Mouse (Mus musculus): ENCODE measurements around the gene Ksr2.
"Not testable (repeated sequence)": the region's sequence is repeated elsewhere in the genome, so short reads cannot be mapped to it uniquely, and the experiment has no call there.

Gene Ksr2

DNA sequence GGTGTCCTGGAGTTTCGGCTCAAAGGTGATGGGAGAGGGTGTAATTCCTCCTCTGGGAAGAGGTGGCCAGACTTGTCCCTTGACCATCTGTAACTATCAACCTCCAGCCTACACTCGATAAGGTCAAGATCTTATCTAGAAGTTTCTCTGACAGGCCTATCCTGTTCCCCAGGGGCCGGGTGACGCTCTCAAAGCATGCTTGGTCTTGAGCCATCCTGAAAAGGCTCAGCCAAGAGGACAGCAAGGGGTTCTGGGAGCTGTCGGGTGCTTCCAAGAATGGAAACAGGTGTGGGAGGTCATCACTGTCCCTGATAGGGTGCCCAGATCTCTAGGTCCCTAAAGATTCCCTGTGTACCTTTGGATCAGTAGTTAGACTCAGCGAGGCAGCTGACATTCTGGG, 4.4 kb upstream of the Ksr2 start:
- DNase-seq, result no peak

DNA sequence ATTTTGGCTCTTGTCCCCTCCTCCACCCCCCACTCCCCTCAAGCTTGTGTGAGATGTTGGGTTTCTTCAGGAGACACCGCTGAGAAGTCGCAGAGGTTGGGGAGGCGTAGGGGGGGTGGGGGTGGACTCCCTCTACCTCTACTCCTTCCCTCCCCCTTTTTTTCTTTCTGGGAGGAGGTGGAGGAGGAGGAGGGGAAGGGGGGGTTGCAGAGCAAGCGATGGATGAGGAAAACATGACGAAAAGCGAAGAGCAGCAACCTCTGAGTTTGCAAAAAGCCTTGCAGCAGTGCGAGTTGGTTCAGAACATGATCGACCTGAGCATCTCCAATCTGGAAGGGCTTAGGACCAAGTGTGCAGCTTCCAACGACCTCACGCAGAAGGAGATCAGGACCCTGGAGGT, 811 bp downstream of the Ksr2 start:
- DNase-seq, result no peak

DNA sequence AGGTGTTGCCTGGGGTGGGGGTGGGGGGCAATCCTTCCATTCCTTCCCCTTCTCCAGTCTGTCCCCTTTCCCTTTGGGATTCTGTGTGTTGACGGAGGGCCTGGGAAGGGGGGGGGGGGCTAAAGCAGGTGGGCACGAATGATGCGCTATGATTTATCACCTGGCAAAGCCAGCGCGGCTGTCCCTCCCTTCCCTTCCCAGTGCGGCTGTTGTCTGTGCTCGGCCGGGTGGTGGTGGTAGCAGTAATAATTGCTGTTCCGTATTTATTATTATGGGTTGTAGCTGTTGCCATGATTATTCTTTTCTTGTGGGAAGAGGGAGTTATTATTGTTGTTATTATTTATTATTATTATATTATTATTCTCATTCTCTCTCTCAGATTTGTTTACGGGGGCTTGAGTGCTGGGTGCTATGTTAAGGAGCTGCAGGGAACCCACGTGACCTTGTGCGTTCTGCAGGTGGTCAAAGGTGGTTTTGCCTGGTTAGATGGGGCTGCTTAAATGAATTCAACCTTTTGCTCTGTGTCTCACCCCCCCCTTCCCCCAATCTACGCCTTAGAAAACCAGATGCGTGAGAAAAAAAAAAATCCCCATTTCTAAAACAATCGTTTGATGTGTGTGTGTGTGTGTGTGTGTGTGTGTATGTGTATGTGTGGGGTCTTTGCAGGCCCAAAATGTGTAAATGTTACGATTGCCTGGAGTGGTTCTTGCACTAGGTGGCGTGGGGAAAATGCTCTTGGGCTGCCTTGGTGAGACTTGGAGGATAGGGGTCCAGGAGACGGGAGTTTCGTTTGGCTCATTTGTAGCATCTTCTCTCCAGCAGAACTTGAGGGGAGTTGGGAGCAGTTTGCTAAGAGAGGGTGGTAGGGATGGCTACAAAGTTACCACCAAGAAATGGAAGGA, 1.5 kb downstream of the Ksr2 start:
- no peak for DNase-seq

DNA sequence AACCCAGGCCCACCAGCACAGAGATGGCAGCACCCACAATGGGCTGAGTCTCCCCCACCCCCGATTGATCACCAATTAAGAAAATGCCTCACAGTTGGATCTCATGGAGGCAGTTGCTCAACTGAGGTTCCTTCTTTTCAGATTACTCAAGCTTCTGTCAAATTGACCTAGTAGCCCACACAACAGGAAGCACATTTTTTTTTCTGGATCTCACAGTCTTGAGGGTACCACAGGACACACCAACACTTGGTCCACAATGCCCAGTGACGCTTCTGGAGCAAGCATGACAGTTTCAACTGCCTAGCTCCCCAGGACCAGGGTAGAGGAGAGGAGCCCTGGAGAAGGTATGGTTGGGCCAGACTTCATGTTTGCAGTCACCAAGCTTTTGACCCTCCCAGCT, 3.6 kb downstream of the Ksr2 start:
- no peak for DNase-seq

DNA sequence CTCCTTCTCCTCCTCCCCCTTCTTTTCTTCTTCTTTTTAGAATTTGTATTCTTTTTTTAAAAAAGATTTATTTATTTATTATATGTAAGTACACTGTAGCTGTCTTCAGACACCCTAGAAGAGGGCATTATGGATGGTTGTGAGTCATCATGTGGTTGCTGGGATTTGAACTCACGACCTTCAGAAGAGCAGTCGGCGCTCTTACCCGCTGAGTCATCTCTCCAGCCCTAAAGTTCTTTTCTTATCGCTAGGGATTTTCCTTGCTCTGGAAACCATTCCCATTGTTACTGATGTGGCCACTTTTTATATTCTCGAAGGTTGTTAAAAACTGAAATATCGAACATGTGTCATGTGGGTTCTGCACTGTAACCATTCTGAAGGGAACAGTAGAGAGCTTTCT, 19.7 kb downstream of the Ksr2 start:
- not testable (repeated sequence) for DNase-seq

DNA sequence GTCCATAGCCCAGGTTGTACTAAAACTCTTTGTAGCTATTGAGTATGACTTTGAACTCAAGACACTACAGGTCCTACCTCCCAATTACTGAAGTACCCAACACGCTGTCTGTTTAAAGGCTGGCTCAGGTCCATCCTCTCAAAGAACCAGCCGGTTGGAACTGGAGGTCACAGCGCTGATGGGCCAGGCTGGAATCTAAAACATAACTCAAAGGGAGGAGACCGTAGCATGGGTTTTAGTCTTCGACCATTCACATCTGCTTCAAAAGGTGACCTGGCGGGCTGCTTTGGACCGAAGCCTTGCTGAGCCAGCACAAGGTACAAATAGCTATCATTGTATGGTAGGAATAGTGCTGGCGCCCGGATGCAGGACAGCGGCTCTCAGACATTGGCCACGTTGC, 26.5 kb downstream of the Ksr2 start:
- DNase-seq, result no peak

DNA sequence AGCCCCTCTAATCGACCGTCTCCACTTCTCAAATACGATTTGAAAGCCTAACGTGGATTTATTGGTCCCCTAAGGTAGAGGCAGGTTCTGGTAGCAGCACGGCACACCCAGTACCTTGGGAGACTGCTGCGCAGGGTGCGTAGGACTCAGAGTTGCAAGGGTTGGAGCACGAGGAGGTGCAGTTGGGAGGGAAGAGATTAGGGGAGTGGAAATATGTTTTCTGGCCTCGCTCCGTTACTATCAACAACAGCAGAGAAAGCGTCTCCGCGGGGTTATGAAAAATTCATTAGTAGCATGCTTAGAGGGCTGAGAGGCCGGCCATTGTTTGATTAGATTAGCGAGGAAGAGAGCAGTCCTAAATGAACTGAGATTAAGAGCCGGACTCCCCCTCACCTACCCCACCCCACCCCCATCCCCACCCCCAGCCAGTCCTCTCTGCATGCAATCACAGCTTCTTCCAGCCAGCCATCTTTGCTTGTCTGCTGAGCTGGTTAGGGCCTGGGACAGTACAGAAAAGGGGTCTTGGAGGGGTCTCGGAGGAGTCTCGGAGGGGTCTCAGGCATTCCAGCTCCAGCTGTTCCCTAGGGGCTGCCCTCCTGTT, 27.5 kb downstream of the Ksr2 start:
- no peak for DNase-seq

DNA sequence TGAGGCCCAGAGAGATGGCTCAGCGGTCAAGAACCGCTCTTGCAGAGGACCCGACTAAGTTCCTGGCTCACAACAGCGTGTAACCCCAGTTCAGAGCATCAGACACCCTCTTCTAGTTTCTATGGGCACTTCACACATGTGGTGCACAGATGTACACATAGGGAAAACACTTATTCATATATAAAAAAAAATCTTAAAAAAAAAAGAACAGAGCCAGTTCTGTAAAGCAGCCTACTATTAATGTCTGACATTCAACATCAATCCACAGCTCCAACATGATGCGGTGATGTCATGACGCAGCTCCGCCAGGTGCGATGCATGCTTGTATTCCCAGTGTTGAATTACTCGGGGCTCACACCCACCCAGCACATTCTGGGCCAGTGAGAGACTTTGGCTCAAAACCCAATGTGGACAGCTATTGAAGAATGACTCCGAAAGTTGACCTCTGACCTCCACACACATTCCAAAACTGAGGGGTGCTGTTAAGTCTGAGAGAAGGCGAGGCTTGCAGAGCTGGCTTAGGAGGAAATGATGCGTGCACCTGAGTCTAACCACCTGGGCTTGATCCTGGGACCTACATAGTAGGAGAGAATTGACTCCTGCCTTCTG, 28.5 kb downstream of the Ksr2 start:
- DNase-seq, result no peak

DNA sequence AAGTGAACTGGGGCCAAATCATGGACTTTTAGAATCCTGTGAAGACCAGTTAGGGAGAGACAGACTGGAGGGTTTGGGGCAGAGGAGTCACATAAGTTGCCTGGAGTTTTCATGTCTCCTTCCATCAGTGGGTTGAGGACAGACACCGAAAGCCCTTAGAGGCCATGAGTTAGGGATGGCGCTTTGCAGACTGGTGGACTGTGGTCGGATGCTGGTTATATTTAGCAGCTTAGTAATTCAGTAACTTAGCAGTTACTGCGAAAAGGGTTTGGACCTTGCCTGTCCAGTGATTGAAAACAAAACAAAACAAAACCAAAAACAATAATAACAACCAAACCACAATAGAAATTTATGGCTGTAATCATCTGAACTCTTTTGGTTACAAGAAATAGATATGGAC, 29.3 kb downstream of the Ksr2 start:
- DNase-seq, result no peak

DNA sequence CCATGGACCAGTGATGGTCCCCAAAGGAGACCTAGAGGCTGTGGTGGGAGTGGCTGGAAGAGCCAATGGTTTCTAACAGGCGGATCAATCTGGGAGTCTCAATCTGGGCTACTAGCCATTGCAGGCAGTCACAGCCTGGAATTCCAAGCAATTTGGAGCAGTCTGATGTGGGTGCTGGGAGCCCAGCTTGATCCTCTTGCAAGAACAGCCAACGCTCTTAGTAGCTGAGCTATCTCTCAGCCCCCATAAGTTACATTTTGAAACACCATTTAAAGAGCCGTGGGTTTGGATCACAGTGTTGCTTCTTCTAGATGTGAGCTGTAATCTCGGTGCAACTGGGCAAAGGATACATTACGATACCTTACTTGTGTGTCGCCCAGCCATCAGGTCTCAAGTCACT, 30.1 kb downstream of the Ksr2 start:
- no peak for DNase-seq

DNA sequence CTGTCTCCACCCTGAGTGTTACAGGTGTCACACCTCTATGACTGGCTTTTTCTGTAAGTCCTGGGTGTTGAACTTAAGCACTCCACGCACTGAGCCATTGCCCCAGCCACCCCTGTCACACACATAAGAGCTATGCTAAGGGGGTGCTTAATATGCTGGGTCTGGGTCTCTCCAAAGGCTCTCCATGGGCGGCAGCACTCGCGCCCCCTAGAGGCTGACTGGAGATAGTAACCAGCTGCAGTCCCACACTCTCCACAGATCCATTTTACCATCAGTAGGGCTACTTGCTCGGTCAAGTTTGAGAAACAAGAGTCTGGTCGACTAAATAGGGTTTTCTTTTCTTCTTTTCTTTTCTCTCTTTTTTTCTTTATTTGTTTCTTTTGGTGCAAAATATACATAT, 33.9 kb downstream of the Ksr2 start:
- peak in 1 of 2 experiments; percentile 3 for DNase-seq

DNA sequence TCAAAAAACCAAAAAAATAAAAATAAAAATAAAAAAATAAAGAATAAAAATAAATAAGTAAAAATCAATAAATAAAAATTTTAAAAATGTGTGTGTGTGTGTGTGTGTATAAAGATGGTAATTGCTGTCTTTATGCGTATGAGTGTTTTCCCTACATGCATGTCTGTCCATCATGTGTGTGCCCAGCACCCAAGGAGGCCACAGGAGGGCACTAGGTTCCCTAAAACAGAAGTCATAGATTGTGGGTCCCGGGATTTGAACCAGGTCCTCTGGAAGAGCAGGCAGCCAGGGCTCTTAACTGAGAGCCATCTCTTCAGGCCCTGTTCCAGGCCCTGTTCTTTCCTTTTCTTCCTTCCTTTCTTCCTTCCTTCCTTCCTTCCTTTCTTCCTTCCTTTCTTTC, 38.2 kb downstream of the Ksr2 start:
- no peak for DNase-seq

DNA sequence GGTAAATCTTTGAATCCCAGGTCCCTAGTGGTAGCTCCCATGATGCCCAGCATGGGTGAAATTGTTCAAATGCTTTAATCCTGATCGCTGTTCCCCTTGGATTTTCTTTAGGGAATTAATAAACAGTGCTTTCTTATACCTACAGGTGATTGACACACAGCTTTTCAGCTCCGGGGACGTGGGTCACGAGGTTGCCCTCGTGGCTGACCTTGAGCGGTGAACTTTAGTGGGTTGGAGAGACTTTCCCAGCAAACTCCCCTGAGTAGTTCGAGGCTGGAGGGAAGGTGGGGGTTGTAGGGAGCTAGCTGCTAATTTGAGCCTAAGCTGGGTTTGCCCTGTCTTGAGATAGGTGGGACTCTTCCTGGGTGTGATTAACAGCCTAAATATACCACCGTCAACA, 41.7 kb downstream of the Ksr2 start:
- DNase-seq, result no peak

DNA sequence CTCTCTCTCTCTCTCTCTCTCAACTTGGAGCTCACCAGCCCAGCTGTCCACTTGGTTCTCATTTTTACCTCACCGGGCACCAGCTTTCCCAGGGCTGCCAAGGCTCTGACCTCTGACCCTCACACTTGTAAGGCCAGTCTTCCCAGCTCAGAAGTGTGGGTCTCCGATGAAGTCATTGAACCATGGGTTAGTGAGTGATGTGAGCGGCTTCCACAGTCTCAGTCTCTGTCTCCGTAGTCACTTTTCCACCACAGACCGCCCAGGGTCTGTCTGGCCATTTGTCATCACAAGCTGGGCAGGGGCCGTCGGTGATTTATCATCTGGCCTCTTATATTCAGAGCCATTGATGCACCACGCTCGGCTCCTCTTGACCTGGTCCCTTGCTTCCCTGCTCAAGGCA, 43.3 kb downstream of the Ksr2 start:
- no peak for DNase-seq

DNA sequence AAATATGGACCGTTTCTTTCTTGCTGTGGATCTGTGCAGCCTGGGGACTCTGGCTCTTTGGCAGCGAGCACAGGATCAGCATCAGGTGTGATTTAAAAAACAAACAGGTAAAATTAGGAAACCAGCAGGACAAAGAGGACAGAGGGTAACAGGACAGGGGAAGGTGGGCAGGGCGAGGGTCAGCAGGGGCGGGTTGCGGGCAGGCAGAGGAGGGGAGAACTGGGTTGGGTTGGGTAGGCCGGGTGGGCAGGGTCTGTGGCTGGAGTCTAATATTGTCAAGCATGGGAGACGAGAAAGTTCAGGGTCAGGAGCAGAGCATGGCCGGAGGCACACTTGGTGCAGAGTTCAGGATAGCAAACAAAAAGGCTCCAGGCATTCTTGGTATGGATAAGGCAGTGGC, 43.8 kb downstream of the Ksr2 start:
- DNase-seq, result no peak

DNA sequence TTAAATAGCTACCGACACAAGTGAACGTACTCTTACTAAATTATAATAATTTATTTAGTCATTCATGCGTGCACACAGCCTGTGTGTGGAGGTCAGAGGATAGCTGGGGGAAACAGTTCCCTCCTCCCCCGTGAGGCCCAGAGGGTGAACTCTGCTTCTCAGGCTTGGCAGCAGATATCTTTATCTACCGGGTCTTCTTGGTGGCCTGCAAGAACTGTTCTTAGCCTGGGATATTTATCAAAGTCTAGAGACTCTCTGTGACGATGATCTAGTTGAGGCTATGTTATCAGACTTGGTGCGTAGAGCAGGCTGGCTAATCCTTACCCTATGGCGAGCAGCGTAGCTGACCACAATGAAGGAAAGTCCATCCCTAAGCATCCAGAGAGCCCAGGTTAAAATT, 45.1 kb downstream of the Ksr2 start:
- DNase-seq, result no peak

DNA sequence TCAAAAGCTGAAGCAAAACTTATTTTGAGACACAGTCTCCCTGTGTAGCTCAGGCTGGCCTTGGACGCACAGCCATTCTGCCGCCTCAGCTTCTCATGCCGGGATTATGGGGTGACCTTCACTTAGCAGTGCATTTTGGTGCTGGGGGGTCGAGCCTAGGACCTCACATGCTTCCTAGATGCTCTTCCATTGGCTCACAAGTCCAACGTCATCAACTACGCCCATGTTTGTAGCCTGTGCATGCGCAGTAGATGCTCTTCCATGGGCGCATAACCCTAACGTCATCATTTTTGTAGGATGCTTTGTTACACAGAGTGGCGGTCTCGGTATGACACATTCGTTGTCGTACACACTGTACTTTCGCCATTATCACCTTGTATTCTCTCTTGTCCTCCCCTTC, 46.5 kb downstream of the Ksr2 start:
- DNase-seq, result no peak

DNA sequence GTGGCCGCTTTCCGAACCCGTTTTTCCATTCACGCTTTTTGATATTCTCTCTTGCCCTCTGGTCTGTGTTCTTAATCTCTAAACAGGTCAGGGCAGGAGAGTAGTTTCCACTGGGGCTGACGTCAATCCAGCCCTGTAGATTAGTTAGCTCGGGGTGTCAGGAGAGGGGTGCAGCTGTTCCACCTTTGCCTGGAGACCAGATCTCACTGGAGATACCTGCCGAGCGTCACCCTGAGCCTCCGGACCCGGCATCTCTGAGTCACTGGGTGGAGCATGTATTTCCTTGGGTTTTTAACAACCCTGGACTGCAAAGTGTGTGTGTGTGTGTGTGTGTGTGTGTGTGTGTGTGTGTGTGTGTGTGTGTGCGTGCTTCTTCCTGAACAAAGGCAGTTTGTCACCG, 53.3 kb downstream of the Ksr2 start:
- no peak for DNase-seq

DNA sequence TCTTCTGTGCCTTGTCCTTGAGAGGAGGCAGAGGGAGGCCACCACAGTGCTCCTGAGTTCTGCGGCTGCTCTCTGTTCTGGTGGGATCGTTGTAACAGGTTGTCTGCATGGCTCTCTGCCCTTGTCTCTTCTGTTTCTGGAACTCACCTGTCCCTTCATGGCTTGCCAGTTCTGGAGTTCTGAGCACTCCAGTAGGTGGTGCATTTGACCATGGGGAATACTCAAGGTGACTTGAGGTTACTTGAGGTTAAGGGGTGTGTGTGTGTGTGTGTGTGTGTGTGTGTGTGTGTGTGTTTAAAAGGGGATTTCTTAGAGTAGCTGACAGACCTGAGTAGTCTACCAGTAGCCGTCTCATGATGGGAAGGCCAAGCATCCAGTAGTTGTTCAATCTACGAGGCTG, 55.2 kb downstream of the Ksr2 start:
- no peak for DNase-seq

DNA sequence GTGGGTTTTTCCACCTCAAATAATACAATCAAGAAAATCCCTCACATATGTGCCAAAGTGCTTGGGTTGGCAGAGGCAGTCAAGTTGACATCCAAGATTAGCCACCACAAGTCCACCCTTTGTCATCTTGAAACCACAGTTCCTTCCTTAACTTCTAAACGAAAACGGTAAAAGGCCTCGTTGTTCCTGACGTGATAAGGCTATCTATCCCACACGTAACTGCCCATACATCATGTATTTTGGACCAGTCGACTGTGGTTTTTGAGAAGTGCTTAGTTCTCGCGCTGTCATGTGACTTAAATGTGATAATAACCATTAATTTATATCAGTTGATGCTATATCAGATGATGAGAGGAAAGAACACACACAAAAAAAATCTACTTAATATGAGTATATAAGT, 55.8 kb downstream of the Ksr2 start:
- no peak for DNase-seq

DNA sequence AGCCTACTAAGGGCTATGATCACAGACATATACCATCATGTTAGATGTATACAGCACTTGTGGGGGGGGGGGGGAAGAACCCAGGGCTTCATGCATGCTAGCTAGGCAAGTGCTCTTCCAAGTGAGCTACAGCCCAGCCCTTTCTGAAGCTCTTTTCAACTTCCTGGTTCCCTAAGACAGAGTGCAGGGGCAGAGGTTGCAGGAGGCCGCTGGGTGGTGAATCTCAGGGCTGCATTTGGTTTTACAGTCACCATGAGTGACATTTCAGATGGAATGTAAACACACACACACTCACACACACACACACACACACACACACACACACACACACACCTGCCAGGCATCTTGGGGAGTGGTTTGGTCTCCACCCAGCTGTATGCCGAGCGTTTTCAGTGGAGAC, 67.4 kb downstream of the Ksr2 start:
- DNase-seq, result no peak

DNA sequence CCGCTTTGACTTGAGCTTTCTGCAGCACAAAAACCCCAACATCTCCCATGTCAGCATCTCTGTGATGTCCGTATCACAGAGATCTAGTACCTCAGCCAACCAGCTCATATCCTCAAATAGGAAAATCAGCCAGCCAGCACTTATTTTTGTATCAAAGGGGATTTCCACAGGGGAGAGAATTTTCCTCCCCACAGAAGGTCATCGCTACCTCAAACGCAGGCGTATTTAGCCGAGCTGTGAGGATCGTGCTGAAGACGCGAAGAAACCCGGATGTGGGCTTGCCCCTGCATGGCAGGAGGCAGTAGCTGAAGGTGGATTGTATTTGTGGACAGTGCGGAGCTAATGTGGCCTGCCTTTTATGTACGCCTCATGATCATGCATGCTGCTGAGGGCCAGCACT, 67.8 kb downstream of the Ksr2 start:
- no peak for DNase-seq

DNA sequence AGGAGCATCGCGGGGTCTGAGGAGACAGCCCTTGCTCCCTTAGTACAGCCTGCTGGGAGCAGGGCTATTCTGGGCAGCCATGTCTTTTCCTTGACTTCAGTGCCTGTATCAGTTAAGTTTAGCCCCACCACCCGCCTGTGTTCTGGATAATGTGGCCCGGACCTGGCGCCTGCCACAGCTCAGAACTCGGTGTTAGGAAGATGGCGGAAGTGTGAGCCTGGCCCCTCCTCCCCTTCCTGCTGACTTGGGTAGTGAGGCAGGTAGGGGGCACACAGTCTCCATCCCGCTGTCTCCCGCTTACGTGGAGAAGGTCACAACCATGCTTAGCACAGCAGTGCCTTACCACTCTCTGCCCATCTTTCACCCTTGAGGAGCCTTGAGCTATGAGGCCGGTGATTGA, 68.2 kb downstream of the Ksr2 start:
- no peak for DNase-seq

DNA sequence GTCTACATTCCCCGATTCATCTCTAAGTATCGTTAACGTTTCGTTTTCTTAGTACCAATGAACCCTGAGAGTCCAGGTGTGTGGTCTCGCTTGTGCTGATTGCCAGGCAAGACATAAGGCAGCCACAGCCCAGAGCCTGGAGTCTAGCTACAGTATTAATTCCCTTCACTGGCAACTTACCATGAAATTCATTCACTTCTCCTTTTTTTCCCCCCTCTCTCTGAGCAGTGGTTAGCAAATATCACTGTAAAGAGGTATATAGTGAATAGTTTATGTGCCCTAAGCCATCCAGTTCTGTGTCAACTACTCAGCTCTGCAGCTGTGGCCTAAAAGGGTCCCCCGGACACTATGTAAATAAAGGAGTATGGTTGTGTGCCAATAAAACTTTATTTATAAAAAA, 71.6 kb downstream of the Ksr2 start:
- DNase-seq, result no peak

DNA sequence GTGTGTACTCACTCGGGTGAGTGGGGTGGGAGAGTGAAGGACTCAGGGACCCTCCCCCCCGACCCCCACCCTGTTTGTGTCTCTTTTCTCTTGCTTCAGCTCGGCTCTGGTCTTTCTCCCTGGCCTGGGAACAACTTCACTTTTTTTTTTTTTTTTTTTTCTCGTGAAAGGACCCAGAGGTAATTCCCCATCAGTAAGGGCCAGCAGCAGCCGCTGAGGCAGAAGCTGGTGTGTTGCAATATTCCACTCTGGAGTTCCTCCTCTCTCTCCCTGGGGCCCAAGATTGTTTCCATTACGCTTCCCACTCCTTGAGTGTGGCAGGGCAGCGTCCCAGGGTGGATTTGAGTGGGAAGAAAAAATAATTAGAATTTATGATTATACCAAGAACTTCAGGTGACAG, 72.3 kb downstream of the Ksr2 start:
- no peak for DNase-seq
